Mouse (Mus musculus) megakaryocyte, embryonic 14.5 days (primary cell): ENCODE measurements around the gene Tspan2. TPM values are rescaled to one million over a fixed set of nuclear protein-coding genes. Genes with fewer than 3 reads are reported as not detected.

ENCODE experiments used
- H3K27me3 ChIP-seq: replicated peaks from 2 replicates; pipeline ENCODE3; 2012; ENCODE audit warnings: inconsistent platforms
- H3K36me3 ChIP-seq: replicated peaks from 2 replicates; pipeline ENCODE3; 2012; ENCODE audit warnings: low read length, inconsistent platforms, mixed read lengths
- H3K4me1 ChIP-seq: 2 replicates; pipeline ENCODE4 v1.6.1; 2012; ENCODE audit warnings: inconsistent platforms
- H3K4me3 ChIP-seq: replicated peaks from 2 replicates; pipeline ENCODE3; 2012; ENCODE audit warnings: moderate library complexity, mild to moderate bottlenecking, inconsistent platforms
- H3K9me3 ChIP-seq: 2 replicates; pipeline ENCODE4 v1.6.1; 2012; ENCODE audit warnings: inconsistent platforms
- FLI1 ChIP-seq: IDR thresholded peaks from 2 replicates; pipeline ENCODE4 v1.6.1; 2012; ENCODE audit warnings: low read length, inconsistent platforms, mixed read lengths
- GATA1 ChIP-seq: IDR thresholded peaks from 3 replicates; pipeline ENCODE4 v1.6.1; 2012; ENCODE audit warnings: mixed read lengths, low read length, inconsistent platforms, borderline replicate concordance
- polyA plus RNA-seq: library from polyadenylated mRNA; stranded (reverse); fragments of >175 nt; gene quantifications from 2 replicates; pipeline ENCODE4 v1.2.3, GENCODE M21; 2012; ENCODE audit warnings: low replicate concordance; ENCODE audit not compliant: insufficient read depth

The Tspan2 gene
- polyA plus RNA-seq, 1 experiment, result 0.21 TPM

GRCm38 (mm10) chr3:102744657-102745056 lies 10.3 kb downstream of the Tspan2 start:
- Histone ChIP-seq H3K4me3 (peak overlapping the region; percentile 86), H3K27me3 (no peaks in the 10 kb centered on the region), H3K9me3 (no peaks in the 10 kb centered on the region), H3K4me1 (peaks cover 95% of the 10 kb centered on the region), H3K36me3 (peaks cover 52% of the 10 kb centered on the region)
- TF ChIP-seq FLI1, result 0 out of 2 replicates have a peak, but pooled peaks have one; percentile 20
- TF ChIP-seq GATA1, result peak; percentile 78; the same call in 2 of the 3 replicates

GRCm38 (mm10) chr3:102746174-102746573 lies 11.8 kb downstream of the Tspan2 start:
- Histone ChIP-seq H3K4me1 (peaks cover 97% of the 10 kb centered on the region), H3K36me3 (peaks cover 61% of the 10 kb centered on the region), H3K9me3 (no peaks in the 10 kb centered on the region), H3K27me3 (no peaks in the 10 kb centered on the region), H3K4me3 (peak overlapping the region; percentile 81)
- TF ChIP-seq GATA1 (no peak), FLI1 (no peak)

DNA sequence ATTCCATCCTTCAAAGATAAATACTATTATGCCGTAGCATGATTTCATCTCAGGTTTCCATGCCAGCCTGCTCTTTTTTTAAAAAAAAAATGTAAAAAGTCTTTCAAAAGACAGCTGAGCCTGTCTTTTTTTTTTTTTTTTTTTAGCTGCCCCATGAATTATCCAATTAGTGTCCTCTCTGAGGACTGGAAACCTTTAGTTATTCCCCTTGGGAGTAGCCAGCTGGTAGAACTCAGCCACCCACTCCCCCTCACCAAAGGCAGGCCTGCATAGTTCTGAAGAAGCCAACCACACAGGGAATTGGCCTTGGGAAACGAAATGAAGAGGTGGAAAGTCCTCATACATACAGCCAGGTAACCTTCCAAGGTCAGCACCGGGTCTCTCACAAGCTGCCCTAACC lies 13.7 kb downstream of the Tspan2 start:
- Histone ChIP-seq H3K27me3 (peaks cover 2% of the 10 kb centered on the region), H3K9me3 (no peaks in the 10 kb centered on the region), H3K36me3 (peaks cover 70% of the 10 kb centered on the region), H3K4me3 (no peak overlapping the region), H3K4me1 (peaks cover 94% of the 10 kb centered on the region)
- TF ChIP-seq GATA1 (no peak), FLI1 (no peak)

- no peak for TF ChIP-seq FLI1
- TF ChIP-seq GATA1, result no peak
- Histone ChIP-seq H3K27me3 (peaks cover 4% of the 10 kb centered on the region), H3K4me3 (no peak overlapping the region), H3K9me3 (no peaks in the 10 kb centered on the region), H3K36me3 (peaks cover 74% of the 10 kb centered on the region), H3K4me1 (peaks cover 91% of the 10 kb centered on the region)
Measured at GRCm38 (mm10) chr3:102748686-102749085, 14.4 kb downstream of the Tspan2 start.

GRCm38 (mm10) chr3:102751136-102751535 lies 16.8 kb downstream of the Tspan2 start:
- peaks cover 4% of the 10 kb centered on the region for H3K27me3 ChIP-seq
- TF ChIP-seq GATA1 (no peak), FLI1 (no peak)
- H3K9me3 ChIP-seq, result no peaks in the 10 kb centered on the region
- no peak overlapping the region for H3K4me3 ChIP-seq
- peaks cover 88% of the 10 kb centered on the region for H3K4me1 ChIP-seq
- peaks cover 83% of the 10 kb centered on the region for H3K36me3 ChIP-seq

- Histone ChIP-seq H3K27me3 (peaks cover 4% of the 10 kb centered on the region), H3K4me3 (no peak overlapping the region), H3K9me3 (no peaks in the 10 kb centered on the region), H3K4me1 (peaks cover 88% of the 10 kb centered on the region), H3K36me3 (peaks cover 80% of the 10 kb centered on the region)
- TF ChIP-seq GATA1 (no peak), FLI1 (no peak)
Measured at GRCm38 (mm10) chr3:102751536-102751935, 17.2 kb downstream of the Tspan2 start.

GRCm38 (mm10) chr3:102752053-102752452 lies 17.7 kb downstream of the Tspan2 start:
- H3K9me3 ChIP-seq, result no peaks in the 10 kb centered on the region
- TF ChIP-seq GATA1, result no peak
- TF ChIP-seq FLI1, result no peak
- no peak overlapping the region for H3K4me3 ChIP-seq
- H3K27me3 ChIP-seq, result peaks cover 4% of the 10 kb centered on the region
- H3K36me3 ChIP-seq, result peaks cover 80% of the 10 kb centered on the region
- H3K4me1 ChIP-seq, result peaks cover 88% of the 10 kb centered on the region

GRCm38 (mm10) chr3:102752457-102752856 lies 18.1 kb downstream of the Tspan2 start:
- no peak for TF ChIP-seq GATA1
- TF ChIP-seq FLI1, result no peak
- peaks cover 4% of the 10 kb centered on the region for H3K27me3 ChIP-seq
- peaks cover 80% of the 10 kb centered on the region for H3K36me3 ChIP-seq
- no peaks in the 10 kb centered on the region for H3K9me3 ChIP-seq
- H3K4me3 ChIP-seq, result no peak overlapping the region
- H3K4me1 ChIP-seq, result peaks cover 88% of the 10 kb centered on the region

DNA sequence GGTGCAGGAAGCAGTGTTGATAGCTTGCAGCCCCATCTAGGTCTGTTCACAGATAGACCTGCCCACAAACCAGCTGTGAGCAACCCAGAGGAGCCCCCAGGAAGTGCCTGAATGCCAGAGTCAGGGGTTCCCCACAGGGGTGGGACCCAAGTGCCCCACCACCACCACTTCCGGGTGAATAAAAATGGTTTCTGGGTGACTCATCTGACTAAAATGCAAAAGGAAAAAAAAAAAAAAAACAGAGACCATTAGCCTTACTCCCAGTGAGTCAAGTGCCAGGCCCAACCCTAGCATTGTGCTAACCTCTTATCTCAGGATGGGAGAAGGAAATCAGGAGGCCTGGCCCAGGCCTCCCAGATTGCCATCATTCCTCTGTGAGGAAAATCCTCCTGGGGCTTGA lies 21.5 kb downstream of the Tspan2 start:
- Histone ChIP-seq H3K4me3 (peak overlapping the region; percentile 62), H3K9me3 (peaks cover 14% of the 10 kb centered on the region), H3K4me1 (peaks cover 78% of the 10 kb centered on the region), H3K27me3 (peaks cover 4% of the 10 kb centered on the region), H3K36me3 (peaks cover 86% of the 10 kb centered on the region)
- no peak for TF ChIP-seq GATA1
- 0 out of 2 replicates have a peak, but pooled peaks have one; percentile 23 for TF ChIP-seq FLI1

GRCm38 (mm10) chr3:102757019-102757418 lies 22.7 kb downstream of the Tspan2 start:
- H3K27me3 ChIP-seq, result peaks cover 3% of the 10 kb centered on the region
- peaks cover 14% of the 10 kb centered on the region for H3K9me3 ChIP-seq
- H3K4me3 ChIP-seq, result peak overlapping the region; percentile 64
- H3K4me1 ChIP-seq, result peaks cover 79% of the 10 kb centered on the region
- TF ChIP-seq FLI1 (no peak), GATA1 (no peak)
- H3K36me3 ChIP-seq, result peaks cover 86% of the 10 kb centered on the region

- TF ChIP-seq GATA1 (no peak), FLI1 (no peak)
- peaks cover 82% of the 10 kb centered on the region for H3K36me3 ChIP-seq
- H3K4me1 ChIP-seq, result peaks cover 80% of the 10 kb centered on the region
- no peak overlapping the region for H3K4me3 ChIP-seq
- peaks cover 14% of the 10 kb centered on the region for H3K9me3 ChIP-seq
- H3K27me3 ChIP-seq, result no peaks in the 10 kb centered on the region
Measured at GRCm38 (mm10) chr3:102760236-102760635, 25.9 kb downstream of the Tspan2 start.
